Mouse (Mus musculus) urinary bladder, postnatal 10 days (tissue): Measurements from ENCODE around the gene Ranbp1.

Experiments
- DNase-seq: peaks from one replicate; pipeline ENCODE4 v3.0.0; 2022; ENCODE audit warnings: low spot score

Gene Ranbp1

GRCm38 (mm10) chr16:18234671-18235388 lies 13.7 kb downstream of the Ranbp1 start, which contains the start of gene Zdhhc8:
Zdhhc8 (minus strand) TSS chr16:18235136.
- DNase-seq = no peak

- no peak for DNase-seq
These were observed 14.4 kb downstream of the Ranbp1 start for GRCm38 (mm10) chr16:18233919-18234670.

GRCm38 (mm10) chr16:18233451-18233850 lies 15.1 kb downstream of the Ranbp1 start:
- DNase-seq = no peak

GRCm38 (mm10) chr16:18231451-18231850 lies 17.1 kb downstream of the Ranbp1 start:
- no peak for DNase-seq

DNA sequence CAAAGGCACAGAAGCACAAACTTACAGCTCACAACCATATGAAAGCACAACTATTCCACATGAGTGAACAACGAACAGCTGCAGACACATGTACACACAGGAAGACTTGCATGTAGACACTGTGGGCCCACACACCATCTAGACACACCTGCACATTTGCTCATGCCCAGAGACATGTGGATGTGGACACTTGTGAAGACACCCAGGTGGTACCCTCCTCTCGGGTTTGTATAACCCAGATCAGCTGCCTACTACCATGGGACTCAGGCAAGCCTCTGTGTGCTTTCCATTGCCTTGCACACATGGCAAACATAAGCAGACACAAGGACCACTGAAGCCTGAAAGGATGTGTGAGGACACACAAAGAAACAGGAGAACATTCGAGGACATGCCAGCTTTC lies 17.5 kb downstream of the Ranbp1 start:
- DNase-seq = no peak

DNA sequence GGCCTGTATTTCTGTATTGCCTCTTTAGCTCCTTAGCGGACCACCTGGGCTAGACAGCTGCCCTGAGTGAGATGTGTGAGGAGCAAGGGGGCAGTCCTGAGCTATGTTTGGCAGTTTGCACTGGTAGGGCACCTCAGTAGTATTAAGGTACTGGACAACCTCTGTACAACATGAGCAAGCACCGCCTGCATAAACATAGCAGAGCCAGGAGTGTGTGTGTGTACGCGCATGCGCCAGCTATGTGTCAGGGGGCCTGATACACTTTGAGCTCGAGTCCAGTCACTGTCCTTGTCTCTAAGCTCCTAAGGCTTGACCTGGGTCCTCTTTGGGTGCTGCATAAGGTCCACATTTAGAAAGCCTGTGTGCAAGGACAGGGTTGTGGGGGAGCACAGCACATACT lies 17.9 kb downstream of the Ranbp1 start:
- DNase-seq = no peak

DNA sequence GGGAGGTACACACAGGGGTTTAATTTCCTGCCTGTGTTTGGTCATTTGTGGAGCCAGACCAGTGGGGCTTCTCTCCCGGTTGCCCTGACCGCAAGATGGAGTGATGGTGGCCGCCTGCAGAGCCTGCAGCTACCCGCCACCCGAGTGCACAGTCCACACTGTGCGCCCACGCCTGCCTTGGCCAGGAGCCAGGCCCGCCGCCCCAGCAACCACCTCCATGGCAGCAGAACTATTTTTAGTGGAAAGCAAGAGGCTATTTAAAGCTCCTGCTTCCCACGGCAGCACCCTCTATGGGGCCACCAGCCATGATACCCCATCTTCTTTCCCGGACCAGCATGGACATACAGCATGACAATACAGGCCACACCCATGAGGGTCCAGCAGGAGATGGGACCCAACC lies 18.9 kb downstream of the Ranbp1 start:
- DNase-seq = no peak

DNA sequence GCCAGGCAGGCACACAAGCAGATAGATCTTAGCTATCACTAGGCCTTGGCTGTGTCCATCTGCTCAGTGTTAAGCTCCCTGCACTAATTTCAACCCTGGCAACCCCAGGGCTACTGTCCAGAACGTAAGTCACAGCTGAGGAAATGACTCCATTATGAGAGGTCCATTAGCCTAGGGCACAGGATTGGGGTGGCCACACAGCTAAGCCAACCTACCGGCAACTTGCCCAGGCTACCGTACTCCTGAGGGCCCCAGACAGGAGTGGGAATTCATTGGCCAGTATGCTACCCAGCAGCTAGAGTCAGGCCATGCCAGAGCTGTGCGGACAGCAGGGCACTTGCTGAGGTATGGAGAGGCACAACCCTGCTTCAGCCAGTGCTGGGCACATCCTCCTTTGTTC lies 19.7 kb downstream of the Ranbp1 start:
- DNase-seq = no peak

GRCm38 (mm10) chr16:18227897-18228422 lies 20.6 kb downstream of the Ranbp1 start:
- DNase-seq = no peak

DNA sequence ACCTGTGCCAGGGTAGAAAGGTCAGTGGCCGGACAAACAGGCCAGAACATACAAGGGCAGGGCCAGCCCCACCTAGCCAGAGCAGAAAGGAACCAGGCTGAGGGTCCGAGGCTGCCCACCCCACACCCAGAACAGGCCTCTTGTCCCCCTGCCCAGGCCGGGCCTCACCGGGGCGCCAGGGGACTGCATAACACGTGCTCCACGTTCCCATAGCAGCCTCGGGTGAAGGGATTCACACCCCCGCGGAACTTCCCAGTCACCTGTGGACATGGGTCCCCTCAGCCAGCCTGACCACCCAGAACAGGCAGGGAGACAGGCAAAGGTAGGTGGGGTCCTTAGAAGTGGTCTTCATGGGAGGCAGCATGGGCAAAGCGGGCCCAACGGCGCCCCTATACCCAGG lies 21.3 kb downstream of the Ranbp1 start:
- DNase-seq = no peak

DNA sequence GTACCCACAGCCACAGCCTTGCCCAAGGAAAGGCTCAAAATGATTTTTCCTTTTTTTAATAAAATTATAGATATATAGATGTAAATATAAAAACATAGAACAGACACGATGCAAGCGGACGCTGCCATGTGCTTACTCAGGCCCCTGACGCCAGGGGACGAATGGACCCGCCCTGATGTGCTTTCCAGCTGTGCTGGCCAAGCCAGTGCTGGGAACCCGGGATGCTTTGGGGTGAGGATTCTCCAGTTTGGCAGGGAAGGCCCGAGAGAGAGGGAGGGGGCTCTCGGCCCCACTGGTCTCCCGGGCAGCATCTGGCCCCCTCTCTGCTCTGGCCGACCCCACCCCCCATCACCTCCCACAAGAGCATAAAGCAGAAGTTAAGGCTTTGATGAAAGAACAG lies 26.3 kb downstream of the Ranbp1 start:
- no peak for DNase-seq

- no peak for DNase-seq
These were observed 27.0 kb downstream of the Ranbp1 start for GRCm38 (mm10) chr16:18221543-18221898.

DNA sequence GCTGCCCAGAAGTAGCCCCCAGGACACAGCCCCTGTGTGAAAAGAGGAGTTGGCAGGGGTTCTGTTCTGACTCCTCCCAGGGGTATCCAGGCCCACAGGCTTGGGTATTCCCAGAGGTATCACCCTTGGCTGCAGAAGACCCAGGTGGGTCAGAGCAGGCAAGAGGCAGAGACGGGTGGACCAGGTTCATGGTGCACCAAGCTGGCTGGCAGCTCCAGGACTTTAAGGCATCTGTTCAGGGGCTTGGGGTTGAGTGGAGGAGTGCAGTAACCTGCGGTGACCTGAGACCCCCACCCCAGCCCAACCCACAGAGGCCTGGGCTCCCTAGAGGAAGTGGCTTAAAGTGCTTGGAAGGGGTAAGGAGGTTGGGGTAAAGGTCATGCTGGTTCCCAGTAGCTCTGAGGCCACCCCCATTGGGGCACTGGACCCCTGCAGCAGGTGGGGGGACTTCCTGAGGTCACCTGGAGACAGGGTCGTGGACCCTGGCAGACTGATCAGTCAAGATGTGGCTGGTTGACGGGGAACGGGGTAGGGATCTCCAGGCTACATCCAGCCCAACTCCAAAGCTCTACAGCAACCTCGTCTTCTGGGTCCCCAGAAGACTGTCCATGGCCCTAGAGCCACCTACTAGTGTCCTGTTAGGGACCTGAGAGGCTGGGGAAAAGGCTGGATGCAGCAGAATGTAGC lies 27.5 kb downstream of the Ranbp1 start:
- no peak for DNase-seq

DNA sequence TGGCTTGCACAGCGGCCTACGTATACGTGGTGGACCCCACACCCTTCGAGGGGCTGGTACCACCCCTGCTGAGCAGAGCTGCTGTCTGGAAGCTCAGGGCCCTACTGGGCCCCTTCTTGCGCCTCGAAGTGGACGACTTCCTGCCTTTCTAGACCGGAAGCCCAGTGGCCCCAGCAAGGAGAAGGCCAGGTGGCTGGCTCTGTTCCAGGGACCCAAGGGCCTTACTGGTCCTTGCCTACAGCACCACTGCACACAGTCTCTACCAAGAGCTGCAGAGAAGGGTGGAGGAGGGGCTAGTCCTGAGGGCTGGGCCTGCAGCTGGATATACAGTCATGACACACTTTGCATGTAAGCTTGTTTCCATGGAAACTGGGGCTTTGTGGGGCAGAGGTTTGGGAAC lies 28.5 kb downstream of the Ranbp1 start:
- DNase-seq = no peak

GRCm38 (mm10) chr16:18218580-18218996 lies 29.9 kb downstream of the Ranbp1 start:
- DNase-seq = no peak

DNA sequence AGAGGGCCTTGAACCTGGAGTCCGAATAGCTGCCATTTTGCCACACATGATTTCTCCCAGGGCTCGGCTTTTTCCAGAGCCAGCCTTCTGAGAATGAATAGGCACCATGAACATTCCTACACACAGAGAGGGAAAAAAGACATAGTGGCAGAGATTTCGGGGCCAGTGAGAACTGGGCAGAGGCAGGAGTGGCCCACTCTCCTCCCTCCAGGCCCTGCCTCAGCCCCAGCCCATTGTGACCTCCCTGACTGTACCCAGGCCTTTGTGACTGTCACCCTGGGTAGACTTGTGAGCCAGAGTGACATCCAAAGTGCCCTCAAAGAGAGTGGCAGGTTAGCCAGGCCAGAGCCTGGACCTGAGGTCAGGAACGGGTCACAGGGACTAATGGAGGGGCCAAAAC lies 31.0 kb downstream of the Ranbp1 start, which contains the start of gene Ccdc188:
Gene Ccdc188, plus strand, starts transcription at position 301 of the 400 bp plus-strand sequence.
- DNase-seq = no peak

DNA sequence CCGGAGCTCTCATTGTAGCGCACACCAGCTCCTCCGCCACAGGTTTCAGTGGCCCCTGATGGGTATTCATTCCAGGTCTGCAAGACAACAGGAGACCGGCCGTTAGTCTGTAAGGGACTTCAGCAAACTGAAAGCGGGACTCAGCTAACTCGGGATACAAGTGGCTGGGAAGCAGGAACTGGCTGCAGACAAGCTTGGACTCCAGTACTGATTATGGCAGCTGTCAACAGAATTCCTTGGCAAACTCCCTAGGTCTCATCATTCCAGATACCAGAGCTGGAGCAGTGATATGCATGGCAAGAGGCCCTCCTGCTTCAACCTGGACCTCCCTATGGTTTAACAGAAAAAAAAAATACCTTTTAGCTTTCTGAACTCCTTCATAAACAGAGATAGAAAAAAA lies 33.7 kb downstream of the Ranbp1 start:
- DNase-seq = no peak

DNA sequence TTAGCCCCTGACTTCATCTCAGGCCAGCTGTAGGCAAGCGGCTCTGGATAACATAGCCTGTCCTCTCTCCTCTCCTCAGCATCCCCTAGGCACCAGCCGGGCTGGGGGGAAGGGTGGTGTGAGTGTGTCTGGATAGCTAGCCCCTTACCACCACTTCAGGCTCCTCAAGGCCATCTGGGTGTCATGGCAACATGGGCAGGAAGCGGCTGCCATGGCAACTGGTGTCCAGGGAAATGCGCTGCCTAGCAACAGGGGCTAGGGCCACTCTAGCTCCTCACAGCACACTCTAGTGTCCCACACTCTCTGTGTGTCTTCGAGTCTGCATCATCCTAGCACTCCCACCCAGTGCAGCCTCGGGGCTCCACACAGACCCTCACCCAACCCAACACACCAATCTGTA lies 34.8 kb downstream of the Ranbp1 start:
- no peak for DNase-seq

GRCm38 (mm10) chr16:18211417-18212171 lies 36.9 kb downstream of the Ranbp1 start:
- DNase-seq = peak; percentile 55

DNA sequence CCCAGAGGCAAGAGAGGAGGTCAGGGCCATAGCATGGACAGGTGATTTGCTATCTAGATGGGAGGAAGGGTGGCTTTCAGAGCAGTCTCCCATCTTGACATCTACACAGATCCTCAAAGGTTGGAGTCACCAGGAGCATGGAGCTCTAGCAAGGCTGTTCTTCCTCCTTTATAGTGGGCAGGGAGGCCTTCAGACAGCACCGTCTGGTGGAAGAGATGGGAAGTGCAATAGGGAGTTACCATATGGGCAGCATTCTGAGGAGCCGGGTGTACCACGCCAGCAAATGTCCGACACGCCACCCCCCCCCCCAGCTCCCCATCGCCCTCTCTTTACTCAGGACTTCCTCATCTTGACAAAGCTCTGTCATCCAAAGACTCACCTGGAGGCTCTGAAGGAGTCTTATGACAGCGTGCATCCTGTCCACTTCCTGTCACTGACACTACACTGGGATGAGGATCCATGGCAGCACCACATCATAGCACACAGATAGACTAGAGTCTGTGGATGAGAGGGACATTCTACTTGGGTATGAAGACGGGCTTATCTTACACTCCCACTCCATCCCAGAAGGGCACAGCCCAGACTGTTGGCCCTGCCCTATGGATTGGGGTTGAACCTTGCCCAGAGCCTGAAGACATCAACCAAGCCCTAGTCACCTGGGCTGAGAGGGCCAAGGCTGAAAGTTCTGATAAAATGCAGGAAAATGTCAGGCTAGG lies 37.7 kb downstream of the Ranbp1 start:
- no peak for DNase-seq

DNA sequence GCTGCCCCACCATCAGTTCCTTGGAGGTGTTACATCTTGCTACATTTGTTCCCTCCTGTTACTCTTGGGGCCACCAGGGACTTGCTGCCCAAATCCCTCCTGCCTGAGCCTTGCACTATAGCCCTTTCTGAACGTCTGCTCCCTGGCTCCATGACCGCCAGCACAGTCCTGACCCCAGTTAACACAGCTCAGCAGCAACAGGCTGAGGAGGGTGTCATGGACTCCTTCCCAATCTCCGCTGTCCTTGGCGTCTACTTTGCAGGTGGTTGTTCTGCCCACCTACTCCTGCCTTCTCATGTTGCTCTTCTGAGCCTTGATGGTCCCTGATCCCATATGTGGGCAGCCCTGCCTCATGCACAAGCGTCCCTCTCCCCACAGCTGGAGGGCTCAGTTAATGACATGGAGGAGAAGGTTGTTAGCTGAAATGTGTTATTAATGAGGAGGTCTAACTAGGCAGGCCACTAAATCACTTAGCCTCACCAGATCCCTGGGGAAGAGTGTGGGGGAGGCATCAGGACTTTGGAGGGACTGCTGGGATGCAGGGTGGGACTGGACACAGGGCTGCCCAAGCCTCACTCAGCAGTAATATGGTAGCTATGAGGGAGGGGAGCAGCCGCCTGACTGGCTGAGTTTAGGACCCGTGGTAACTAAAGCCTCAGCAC lies 45.0 kb downstream of the Ranbp1 start:
- DNase-seq = no peak
